In genomic region chrX:145812995-145813394, GRCm38 (mm10) we compare ENCODE assay signal across 16 mouse cellular contexts.
"Had no signal": no experiment of that assay in that cellular context is flagged by ENCODE, and none has a peak within 500 bp of the region (broad histone marks: within the 10 kb centered on the region; RNA-seq: fewer than 3 reads in every experiment).

No protein-coding gene starts in this region.

- H3K4me3 ChIP-seq: neural tube, embryonic 13.5 days; neural tube, embryonic 15.5 days; stomach, embryonic 15.5 days had no signal

- H3K4me1 ChIP-seq: neural tube, embryonic 13.5 days; neural tube, embryonic 15.5 days; stomach, embryonic 15.5 days had no signal

- H3K9me3 ChIP-seq: neural tube, embryonic 13.5 days; neural tube, embryonic 15.5 days; stomach, embryonic 15.5 days had no signal

- H3K27ac ChIP-seq: neural tube, embryonic 13.5 days; neural tube, embryonic 15.5 days; stomach, embryonic 15.5 days; stomach, postnatal 0 days had no signal

- DNase-seq: retina, postnatal 1 day; right cerebral cortex, adult 18-20 months; right cerebral cortex, postnatal 14 days; right cerebral cortex, postnatal 25 days; right cerebral cortex, postnatal 4 days; spleen, adult 18-20 months; thymus, adult 18-20 months; thymus, adult 2 months; thymus, postnatal 14 days; thymus, postnatal 25 days; thymus, postnatal 36 days; thymus, postnatal 4 days had no signal

- H3K9ac ChIP-seq: neural tube, embryonic 13.5 days; neural tube, embryonic 15.5 days; stomach, embryonic 15.5 days had no signal

- H3K36me3 ChIP-seq: neural tube, embryonic 13.5 days; neural tube, embryonic 15.5 days; stomach, embryonic 15.5 days had no signal

- H3K27me3 ChIP-seq: neural tube, embryonic 13.5 days; neural tube, embryonic 15.5 days; stomach, embryonic 15.5 days had no signal
